Mouse (Mus musculus): ENCODE measurements around the gene Gm20538. TPM values are rescaled to one million over a fixed set of nuclear protein-coding genes. Genes with fewer than 3 reads are reported as not detected.

The Gm20538 gene
- total RNA-seq, 2 experiments from 2014 or later = not detected

- DNase-seq = no peak
- intact Hi-C loops (cut with DNase I) = no loop called here
Observed at GRCm38 (mm10) chr19:44496941-44497340, 55.7 kb downstream of the Gm20538 start.

- intact Hi-C loops (cut with DNase I) = no loop called here
- DNase-seq = no peak
Observed at GRCm38 (mm10) chr19:44496511-44496910, 56.1 kb downstream of the Gm20538 start.

Other genes with a start within 250 kb of the Gm20538 start
- gene Scd4, start 219.7 kb downstream of the Gm20538 start, total RNA-seq (2021) = 10 to 100 TPM; 13.1 to 14.0 TPM
- 10 to 100 TPM; 14.7 to 32.9 TPM for gene Scd1, start 145.0 kb downstream of the Gm20538 start, total RNA-seq (2021)
- not detected for gene Wnt8b, start 59.4 kb downstream of the Gm20538 start, total RNA-seq (2021)
- 1 to 10 TPM; 4.7 to 5.2 TPM for gene Sec31b, start 7.0 kb downstream of the Gm20538 start, total RNA-seq (2021)
- 1,000 to 10,000 TPM; 1,711 to 1,762 TPM for gene Ndufb8, start 2.6 kb upstream of the Gm20538 start, total RNA-seq (2021)
- gene Hif1an, start 10.0 kb upstream of the Gm20538 start, total RNA-seq (2021) = 10 to 100 TPM; 51.8 to 53.5 TPM
- not detected for gene Pax2, start 203.2 kb upstream of the Gm20538 start, total RNA-seq (2021)

Measured in heart, postnatal 14 days (tissue).